In the genomic region with DNA sequence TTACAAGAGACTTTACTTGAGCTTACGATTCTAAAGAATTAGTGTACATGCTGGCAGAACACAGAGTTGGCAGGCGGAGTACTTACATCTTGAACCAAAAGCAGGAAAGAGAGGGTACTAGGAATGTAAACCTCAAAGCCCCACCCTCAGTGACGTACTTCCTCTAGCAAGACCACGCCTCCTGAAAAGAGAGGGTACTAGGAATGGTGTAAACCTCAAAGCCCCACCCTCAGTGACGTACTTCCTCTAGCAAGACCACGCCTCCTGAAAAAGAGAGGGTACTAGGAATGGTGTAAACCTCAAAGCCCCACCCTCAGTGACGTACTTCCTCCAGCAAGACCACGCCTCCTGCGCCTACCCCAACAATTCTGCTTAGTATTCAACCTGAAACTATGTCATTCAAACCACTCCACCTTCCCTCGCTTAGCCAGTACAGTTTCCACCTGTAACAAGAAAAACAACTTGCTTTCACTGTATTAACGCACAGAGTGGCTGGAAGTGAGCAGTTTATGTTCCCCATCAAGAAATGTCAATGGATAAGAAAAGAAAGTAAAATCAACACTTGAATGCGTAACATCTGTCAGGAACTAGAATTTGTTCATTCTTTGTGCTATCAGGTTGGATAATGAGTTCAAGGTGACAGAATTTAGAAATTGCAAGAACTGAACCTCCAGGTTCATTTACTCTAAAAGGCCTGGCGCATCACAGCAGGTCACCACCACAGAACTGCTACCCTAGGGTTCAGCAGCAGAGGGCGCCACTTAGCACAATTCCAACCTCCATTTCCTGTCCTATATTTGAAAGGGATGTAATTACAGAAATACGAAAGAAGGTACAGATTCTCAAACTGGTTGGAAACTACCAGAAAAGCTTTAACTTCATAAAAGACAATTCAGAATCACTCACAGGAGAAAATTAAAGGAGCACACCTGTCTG, we compare ENCODE assay signal across 11 mouse cellular contexts.
DNase-seq lines count a peak whose midpoint lies in the region; ATAC-seq lines count a peak whose summit lies in the region.
"Had no signal": no experiment of that assay in that cellular context is flagged by ENCODE, and none has a peak within 500 bp of the region (broad histone marks: within the 10 kb centered on the region; RNA-seq: fewer than 3 reads in every experiment).

No protein-coding gene starts in this region.

- no peaks in the 10 kb centered on the region for H3K4me1 ChIP-seq in hindbrain, embryonic 11.5 days (replicated peaks; ENCODE audit: control insufficient read depth, insufficient read depth, low read length)
- peaks cover 13% of the 10 kb centered on the region for H3K4me1 ChIP-seq in hindbrain, embryonic 14.5 days (replicated peaks; ENCODE audit: control insufficient read depth, insufficient read depth, low read length)

- H3K4me2 ChIP-seq in hindbrain, embryonic 11.5 days (replicated peaks; ENCODE audit: low read depth, low read length): no peak overlapping the region
- H3K4me2 ChIP-seq in hindbrain, embryonic 14.5 days (replicated peaks): no peak overlapping the region
- H3K4me2 ChIP-seq: neural tube, embryonic 12.5 days had no signal

- DNase-seq in hindbrain, embryonic 11.5 days (ENCODE audit: low spot score): peak; percentile 27
- no peak for DNase-seq in hindbrain, embryonic 14.5 days (ENCODE audit: low spot score)
- peak; percentile 26 for DNase-seq in CD4-positive helper T cell, adult 2 months (ENCODE audit: low read depth, low spot score)
- peak; percentile 26 for DNase-seq in adrenal gland, adult 2 months
- no peak for DNase-seq in left cerebral cortex, adult 18-20 months (ENCODE audit: low spot score in 2 of 2)
- DNase-seq in ovary, postnatal 36 days (ENCODE audit: low spot score): no peak
- DNase-seq in gastrocnemius, postnatal 4 days (ENCODE audit: low spot score in 2 of 2): no peak
- DNase-seq: gastrocnemius, postnatal 14 days; layer of hippocampus, postnatal 36 days had no signal

- no peak for ATAC-seq in hindbrain, embryonic 11.5 days (ENCODE audit: low FRiP score)
- no peak for ATAC-seq in hindbrain, embryonic 14.5 days (ENCODE audit: low FRiP score)
- ATAC-seq in monocyte, adult 5-6 weeks (replicated peaks; ENCODE audit: insufficient number of reproducible peaks, low FRiP score, low TSS enrichment, poor library complexity, severe bottlenecking): peak; percentile 70; the same call in 1 of the 2 replicates

- H3K4me3 ChIP-seq in hindbrain, embryonic 11.5 days (ENCODE audit: low read depth, low read length): no peak overlapping the region
- no peak overlapping the region for H3K4me3 ChIP-seq in hindbrain, embryonic 14.5 days (replicated peaks; ENCODE audit: low read length)
- H3K4me3 ChIP-seq: neural tube, embryonic 12.5 days had no signal

- no peak overlapping the region for H3K9ac ChIP-seq in hindbrain, embryonic 11.5 days (ENCODE audit: low read depth, low read length)
- no peak overlapping the region for H3K9ac ChIP-seq in hindbrain, embryonic 14.5 days
- H3K9ac ChIP-seq: neural tube, embryonic 12.5 days had no signal

- WGBS in hindbrain, embryonic 11.5 days: 92% methylated on average over 15 of the region's 15 CpGs
- WGBS in hindbrain, embryonic 14.5 days: 95% methylated on average over 15 of the region's 15 CpGs

- H3K36me3 ChIP-seq in hindbrain, embryonic 11.5 days (ENCODE audit: control insufficient read depth, insufficient read depth, low read length): no peaks in the 10 kb centered on the region
- H3K36me3 ChIP-seq in hindbrain, embryonic 14.5 days (replicated peaks; ENCODE audit: control insufficient read depth, insufficient read depth): peaks cover 6% of the 10 kb centered on the region; the same call in 1 of the 2 replicates
- H3K36me3 ChIP-seq: neural tube, embryonic 12.5 days had no signal

- H3K27ac ChIP-seq in hindbrain, embryonic 11.5 days (ENCODE audit: low read depth, low read length): no peak overlapping the region
- H3K27ac ChIP-seq in hindbrain, embryonic 14.5 days: no peak overlapping the region
- H3K27ac ChIP-seq: neural tube, embryonic 12.5 days had no signal

- H3K9me3 ChIP-seq in hindbrain, embryonic 11.5 days (ENCODE audit: control insufficient read depth, low read length): no peaks in the 10 kb centered on the region
- H3K9me3 ChIP-seq in hindbrain, embryonic 14.5 days (ENCODE audit: control insufficient read depth, low read length): no peaks in the 10 kb centered on the region
- H3K9me3 ChIP-seq: neural tube, embryonic 12.5 days had no signal

- H3K27me3 ChIP-seq in hindbrain, embryonic 11.5 days (ENCODE audit: control insufficient read depth, insufficient read depth, low read length): no peaks in the 10 kb centered on the region
- no peaks in the 10 kb centered on the region for H3K27me3 ChIP-seq in hindbrain, embryonic 14.5 days (ENCODE audit: control insufficient read depth, insufficient read depth, low read length)
- H3K27me3 ChIP-seq: neural tube, embryonic 12.5 days had no signal

Comparison
In these comparisons a context has a peak if more than half of its experiments do, and no peak if none do; other contexts are left out.
1. DNase-seq: peak in hindbrain, embryonic 11.5 days (single experiment), CD4-positive helper T cell, adult 2 months (single experiment) and adrenal gland, adult 2 months (single experiment); none in hindbrain, embryonic 14.5 days (single experiment), left cerebral cortex, adult 18-20 months (0 of 2), ovary, postnatal 36 days (single experiment) and gastrocnemius, postnatal 4 days (0 of 2).